ENCODE assay signal across 14 mouse cellular contexts in the genomic region with DNA sequence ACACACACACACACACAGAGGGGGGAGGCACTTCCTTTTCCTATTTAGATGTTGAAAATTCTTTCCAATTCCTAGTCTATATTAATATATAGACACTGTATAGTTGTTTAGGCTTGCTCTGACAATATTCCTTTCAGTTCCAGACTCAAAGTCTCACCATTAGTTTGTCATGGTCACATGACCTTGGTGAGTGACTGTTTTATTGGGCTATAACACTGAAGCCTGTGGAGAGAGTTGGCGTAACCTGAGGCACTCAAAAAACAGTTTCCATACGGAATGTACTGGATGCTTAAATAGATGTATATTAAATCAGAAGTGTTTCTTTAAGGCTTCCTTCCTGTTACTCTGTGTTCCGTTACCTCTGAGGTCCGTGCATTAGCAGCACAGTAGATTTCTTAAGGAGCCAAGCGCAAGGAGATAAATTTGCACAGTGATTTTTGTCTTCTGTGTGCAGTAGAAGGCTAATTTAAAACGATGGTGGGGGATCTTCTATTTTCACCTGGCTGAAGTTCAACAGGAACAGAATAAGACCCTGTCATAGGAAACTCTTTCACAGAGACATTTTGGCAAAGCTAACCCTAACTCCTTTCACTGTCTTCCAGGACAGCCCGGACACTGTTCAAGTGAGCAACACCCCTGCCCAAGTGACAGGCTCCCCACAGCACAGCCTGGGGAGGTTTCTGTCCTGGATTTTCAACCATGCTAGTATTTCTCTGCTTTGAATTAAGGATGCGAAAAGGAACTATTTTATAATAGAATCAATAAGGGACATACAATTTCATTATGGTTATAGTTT.
A peak's percentile ranks its signal among the peaks of the same experiment; 100 is the strongest.
DNase-seq lines count a peak whose midpoint lies in the region; ATAC-seq lines count a peak whose summit lies in the region.
"Had no signal": no experiment of that assay in that cellular context is flagged by ENCODE, and none has a peak within 500 bp of the region (broad histone marks: within the 10 kb centered on the region; RNA-seq: fewer than 3 reads in every experiment).

No protein-coding gene starts in this region.

- no peak overlapping the region for H3K4me3 ChIP-seq in hindbrain, embryonic 15.5 days
- no peak overlapping the region for H3K4me3 ChIP-seq in hindbrain, embryonic 12.5 days
- no peak overlapping the region for H3K4me3 ChIP-seq in neural tube, embryonic 13.5 days
- no peak overlapping the region for H3K4me3 ChIP-seq in intestine, embryonic 16.5 days (ENCODE audit: low read length)
- H3K4me3 ChIP-seq: megakaryocyte, embryonic 14.5 days had no signal

- H3K4me1 ChIP-seq in hindbrain, embryonic 15.5 days (replicated peaks) = peaks cover 28% of the 10 kb centered on the region
- peaks cover 17% of the 10 kb centered on the region for H3K4me1 ChIP-seq in hindbrain, embryonic 12.5 days
- peaks cover 41% of the 10 kb centered on the region for H3K4me1 ChIP-seq in neural tube, embryonic 13.5 days (replicated peaks)
- 0 out of 2 replicates have a peak, but pooled peaks cover 2% of the 10 kb centered on the region for H3K4me1 ChIP-seq in intestine, embryonic 16.5 days (ENCODE audit: control insufficient read depth, insufficient read depth, low read length)
- H3K4me1 ChIP-seq: megakaryocyte, embryonic 14.5 days had no signal

- H3K9me3 ChIP-seq in hindbrain, embryonic 15.5 days = no peaks in the 10 kb centered on the region
- H3K9me3 ChIP-seq in hindbrain, embryonic 12.5 days (replicated peaks) = no peaks in the 10 kb centered on the region
- H3K9me3 ChIP-seq in neural tube, embryonic 13.5 days = no peaks in the 10 kb centered on the region
- no peaks in the 10 kb centered on the region for H3K9me3 ChIP-seq in intestine, embryonic 16.5 days (ENCODE audit: control insufficient read depth, low read length)
- H3K9me3 ChIP-seq: megakaryocyte, embryonic 14.5 days had no signal

- WGBS in hindbrain, embryonic 15.5 days = 63% methylated on average over 8 of the region's 8 CpGs
- 75% methylated on average over 8 of the region's 8 CpGs for WGBS in hindbrain, embryonic 12.5 days
- 45% methylated on average over 8 of the region's 8 CpGs for WGBS in neural tube, embryonic 13.5 days
- WGBS in intestine, embryonic 16.5 days = 51% methylated on average over 8 of the region's 8 CpGs

- peak overlapping the region; percentile 19 for H3K27ac ChIP-seq in hindbrain, embryonic 15.5 days (replicated peaks)
- no peak overlapping the region for H3K27ac ChIP-seq in hindbrain, embryonic 12.5 days
- H3K27ac ChIP-seq in neural tube, embryonic 13.5 days (replicated peaks) = peak overlapping the region; percentile 23; the same call in 1 of the 2 replicates
- no peak overlapping the region for H3K27ac ChIP-seq in intestine, embryonic 16.5 days (ENCODE audit: low read length)

- H3K36me3 ChIP-seq in hindbrain, embryonic 15.5 days = no peaks in the 10 kb centered on the region
- no peaks in the 10 kb centered on the region for H3K36me3 ChIP-seq in hindbrain, embryonic 12.5 days
- H3K36me3 ChIP-seq in neural tube, embryonic 13.5 days = no peaks in the 10 kb centered on the region
- H3K36me3 ChIP-seq in intestine, embryonic 16.5 days (ENCODE audit: control insufficient read depth, insufficient read depth, low read length) = no peaks in the 10 kb centered on the region

- 0 out of 2 replicates have a peak, but pooled peaks have one; percentile 68 for ATAC-seq in hindbrain, embryonic 15.5 days (ENCODE audit: low FRiP score, low read depth)
- no peak for ATAC-seq in hindbrain, embryonic 12.5 days (ENCODE audit: low FRiP score)
- no peak for ATAC-seq in neural tube, embryonic 13.5 days (ENCODE audit: low read depth)
- peak; percentile 65; the same call in 1 of the 2 replicates for ATAC-seq in intestine, embryonic 16.5 days
- ATAC-seq in erythroid progenitor cell, adult 5-6 weeks (replicated peaks; ENCODE audit: low FRiP score, poor library complexity, severe bottlenecking) = no peak
- ATAC-seq: forebrain, embryonic 14.5 days; liver, postnatal 0 days; Patski had no signal

- no peak overlapping the region for H3K9ac ChIP-seq in hindbrain, embryonic 15.5 days
- no peak overlapping the region for H3K9ac ChIP-seq in hindbrain, embryonic 12.5 days
- no peak overlapping the region for H3K9ac ChIP-seq in neural tube, embryonic 13.5 days
- H3K9ac ChIP-seq in intestine, embryonic 16.5 days (ENCODE audit: low read depth, low read length) = no peak overlapping the region
- H3K9ac ChIP-seq: liver, postnatal 0 days had no signal

- H3K27me3 ChIP-seq in hindbrain, embryonic 15.5 days = no peaks in the 10 kb centered on the region
- no peaks in the 10 kb centered on the region for H3K27me3 ChIP-seq in hindbrain, embryonic 12.5 days
- no peaks in the 10 kb centered on the region for H3K27me3 ChIP-seq in neural tube, embryonic 13.5 days
- H3K27me3 ChIP-seq in intestine, embryonic 16.5 days (replicated peaks; ENCODE audit: control insufficient read depth, insufficient read depth, low read length) = no peaks in the 10 kb centered on the region
- H3K27me3 ChIP-seq: Patski had no signal

- DNase-seq in neural tube, embryonic 10.5 days (ENCODE audit: extremely low spot score, low spot score) = no peak
- no peak for DNase-seq in right cerebral cortex, adult 18-20 months
- DNase-seq: cerebellum, adult 9-11 months; gastrocnemius, postnatal 36 days; heart, postnatal 36 days; liver, postnatal 0 days had no signal

- no peak overlapping the region for H3K4me2 ChIP-seq in hindbrain, embryonic 15.5 days
- no peak overlapping the region for H3K4me2 ChIP-seq in hindbrain, embryonic 12.5 days (replicated peaks)
- H3K4me2 ChIP-seq in neural tube, embryonic 13.5 days = no peak overlapping the region
- no peak overlapping the region for H3K4me2 ChIP-seq in intestine, embryonic 16.5 days (ENCODE audit: low read depth, low read length)

Comparison
In these comparisons a context has a peak if more than half of its experiments do, and no peak if none do; other contexts are left out.
1. ATAC-seq: peak in hindbrain, embryonic 15.5 days (single experiment) and intestine, embryonic 16.5 days (single experiment); none in hindbrain, embryonic 12.5 days (single experiment), neural tube, embryonic 13.5 days (single experiment) and erythroid progenitor cell, adult 5-6 weeks (single experiment).
2. H3K27ac ChIP-seq: peak in hindbrain, embryonic 15.5 days (single experiment) and neural tube, embryonic 13.5 days (single experiment); none in hindbrain, embryonic 12.5 days (single experiment) and intestine, embryonic 16.5 days (single experiment).